Mouse (Mus musculus): ENCODE results near the gene Ubtd2.

Ubtd2 gene

DNA sequence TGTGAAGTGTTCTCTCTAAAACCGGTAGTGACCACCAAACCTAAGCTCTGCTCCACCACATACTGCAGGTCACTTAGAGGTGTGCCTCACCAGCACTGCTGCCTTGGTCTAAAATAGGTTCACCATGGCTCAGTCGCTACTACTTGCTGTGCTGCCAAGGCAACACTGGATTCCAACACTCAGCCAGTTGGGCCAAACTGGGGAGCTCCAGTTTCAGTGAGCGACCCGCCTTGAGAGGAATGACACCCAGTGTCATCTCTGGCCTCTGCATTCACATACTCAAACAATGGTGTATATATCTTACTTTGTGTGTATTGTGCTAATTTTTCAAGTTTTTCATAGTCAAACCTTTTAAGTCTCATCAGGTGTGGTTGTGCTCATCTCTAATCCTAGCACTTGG lies 63.6 kb downstream of the Ubtd2 start:
- DNase-seq (ENCODE audit: low read depth, low spot score) = no peak

DNA sequence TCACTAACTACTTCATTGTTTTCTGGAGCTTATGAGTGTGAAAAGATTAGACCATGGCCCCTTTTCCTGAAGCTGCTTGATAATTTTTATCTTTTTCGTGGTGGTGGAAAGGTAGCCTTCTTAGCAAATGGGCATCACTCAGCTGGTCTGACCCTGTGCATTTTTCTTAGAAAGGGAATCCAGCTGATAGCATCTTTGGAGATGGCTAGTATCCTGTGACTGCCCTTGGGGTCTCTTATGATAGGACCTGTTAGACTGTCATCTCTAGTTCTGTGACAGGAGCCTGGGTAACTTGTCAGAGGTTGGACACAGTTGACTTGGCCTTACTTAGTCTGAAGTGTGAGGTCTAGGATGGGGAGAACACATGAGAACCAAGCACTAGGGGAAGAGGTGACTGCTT lies 64.2 kb downstream of the Ubtd2 start:
- no peak for DNase-seq (ENCODE audit: low read depth, low spot score)

DNA sequence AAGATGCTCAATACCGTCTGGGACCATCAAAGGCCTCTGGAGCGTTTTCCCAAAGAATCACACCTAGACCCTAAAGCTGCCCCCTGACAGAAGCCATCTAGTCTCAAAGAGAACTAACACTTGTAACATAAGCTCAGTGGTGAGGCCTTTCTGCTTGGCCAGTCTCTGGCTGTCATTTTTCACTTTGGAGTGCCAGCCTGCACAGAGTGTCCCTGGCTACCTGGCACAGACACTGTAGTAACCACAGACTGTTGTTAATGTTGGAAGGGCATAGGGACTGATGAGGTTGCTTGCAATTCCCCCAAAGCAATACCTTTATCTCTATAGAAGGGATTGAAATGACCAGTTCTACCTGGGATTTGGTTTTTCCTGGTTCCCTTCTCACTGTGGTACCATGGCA lies 66.1 kb downstream of the Ubtd2 start:
- no peak for DNase-seq (ENCODE audit: low read depth, low spot score)

DNA sequence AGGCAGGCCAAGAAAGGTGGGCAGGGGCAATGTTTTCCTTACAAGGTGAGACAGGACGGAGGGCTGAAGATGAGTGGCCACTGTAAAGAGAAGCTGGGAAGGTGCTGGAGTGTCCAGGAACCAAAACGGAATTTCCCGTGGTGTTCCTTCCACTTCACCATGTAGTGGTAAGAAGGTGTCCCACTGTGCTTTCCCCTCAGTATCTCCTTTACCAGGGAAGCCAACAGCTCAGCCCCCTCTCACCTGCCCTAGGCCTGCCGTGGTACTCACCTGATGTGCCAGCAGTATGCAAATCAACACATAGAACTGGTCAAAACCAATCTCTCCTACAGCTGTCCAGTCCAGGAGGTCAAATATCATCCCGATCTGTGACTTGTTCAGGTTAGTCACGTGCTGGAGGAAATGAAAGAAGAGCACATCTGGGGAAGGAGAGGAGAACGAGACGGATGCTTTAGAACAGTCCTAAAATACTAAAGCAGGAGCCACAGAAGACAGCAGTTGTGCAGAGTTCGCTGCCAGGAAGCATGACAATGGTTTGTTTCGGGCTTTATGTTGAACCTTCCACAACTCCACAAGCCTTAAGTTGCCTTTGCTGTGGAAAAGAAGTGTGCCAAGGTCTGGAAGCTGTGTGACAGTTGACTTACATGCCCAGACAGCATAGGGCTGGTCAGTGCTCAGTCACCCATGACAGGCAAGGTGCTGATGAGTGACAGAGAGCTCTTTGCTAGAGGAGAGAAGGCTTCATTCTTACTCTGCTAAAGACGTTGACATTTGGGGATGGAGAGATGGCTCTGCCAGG lies 69.2 kb downstream of the Ubtd2 start:
- DNase-seq (ENCODE audit: low read depth, low spot score) = no peak

DNA sequence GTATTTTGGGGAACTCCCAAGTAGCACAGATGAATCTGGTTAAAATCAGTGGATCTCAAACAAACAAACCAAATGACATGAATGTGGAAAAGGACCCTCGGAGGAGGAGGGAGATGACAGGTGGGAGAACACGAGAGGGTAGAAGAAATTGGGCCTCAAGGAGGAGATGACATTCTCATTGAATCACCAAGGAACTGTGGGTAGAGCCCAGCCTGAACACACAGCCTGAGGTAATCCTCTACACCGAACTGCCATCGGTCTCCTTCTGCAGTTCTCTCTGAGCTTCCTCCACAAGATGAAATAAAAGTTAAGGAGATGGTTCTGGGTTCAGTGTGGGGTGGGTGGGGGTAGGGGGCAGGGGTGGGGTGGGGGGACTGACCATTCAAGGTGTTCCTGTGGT lies 71.8 kb downstream of the Ubtd2 start:
- DNase-seq (ENCODE audit: low read depth, low spot score) = no peak

DNA sequence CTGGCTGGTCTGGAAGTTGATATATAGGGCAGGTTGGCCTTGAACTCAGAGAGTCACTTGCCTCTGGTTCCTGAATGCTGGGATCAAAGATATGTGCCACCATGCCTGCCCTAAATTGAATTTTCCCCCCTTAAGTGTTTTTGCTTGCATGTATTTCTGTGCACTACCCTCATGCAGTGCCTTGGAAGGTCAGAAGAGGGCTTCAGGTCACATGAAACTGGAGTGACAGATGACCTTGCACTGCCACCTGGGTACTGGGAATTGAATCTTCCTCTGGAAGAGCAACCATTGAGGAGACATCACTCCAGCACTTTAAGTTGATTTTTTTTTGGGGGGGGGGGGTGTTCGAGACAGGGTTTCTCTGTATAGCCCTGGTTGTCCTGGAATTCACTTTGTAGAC lies 75.0 kb downstream of the Ubtd2 start:
- no peak for DNase-seq (ENCODE audit: low read depth, low spot score)

DNA sequence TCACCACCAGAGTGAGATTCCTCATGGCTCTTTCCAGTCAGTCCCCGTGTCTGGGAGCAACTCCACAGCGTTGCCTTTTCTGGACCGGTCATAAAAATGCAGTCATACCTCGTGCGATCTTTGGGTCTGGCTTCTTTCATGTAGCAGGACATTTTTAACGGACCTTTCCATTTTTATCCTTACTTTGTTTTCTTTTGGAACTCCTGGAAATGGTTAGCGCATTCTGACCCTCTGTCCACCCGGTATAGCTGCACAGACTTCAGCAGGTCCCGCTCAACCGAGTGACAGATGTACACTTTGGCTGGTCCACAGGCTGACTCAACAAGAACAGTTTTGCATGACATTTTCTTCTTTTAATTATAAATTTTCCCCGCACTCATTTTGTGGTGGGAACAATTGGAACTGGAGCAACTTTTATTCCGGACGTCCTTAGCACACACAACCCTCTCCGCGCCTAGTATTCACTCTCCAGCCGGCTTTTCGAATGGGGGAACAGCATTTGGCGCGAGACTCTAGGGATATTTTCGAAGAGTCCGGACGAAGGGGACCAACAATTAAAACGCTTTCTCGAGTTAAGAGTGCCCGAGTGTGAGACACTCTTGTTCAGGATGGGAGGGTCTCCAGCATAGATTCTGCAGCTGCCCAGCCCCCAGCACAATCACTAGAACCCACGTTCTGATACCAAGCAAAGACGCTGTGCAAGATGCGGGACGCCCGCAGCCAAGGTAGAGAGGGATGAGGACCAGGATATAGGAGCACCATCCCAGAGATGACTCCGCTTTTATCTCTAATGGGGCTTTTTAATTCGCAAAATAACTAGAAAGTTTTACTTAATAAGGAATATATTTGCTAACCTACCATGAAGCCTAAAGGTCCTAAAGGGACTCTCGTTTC lies 76.9 kb downstream of the Ubtd2 start, which contains the start of gene Efcab9:
Gene Efcab9, minus strand, starts transcription at position 211 of the 894 bp plus-strand sequence.
- no peak for DNase-seq (ENCODE audit: low read depth, low spot score)

DNA sequence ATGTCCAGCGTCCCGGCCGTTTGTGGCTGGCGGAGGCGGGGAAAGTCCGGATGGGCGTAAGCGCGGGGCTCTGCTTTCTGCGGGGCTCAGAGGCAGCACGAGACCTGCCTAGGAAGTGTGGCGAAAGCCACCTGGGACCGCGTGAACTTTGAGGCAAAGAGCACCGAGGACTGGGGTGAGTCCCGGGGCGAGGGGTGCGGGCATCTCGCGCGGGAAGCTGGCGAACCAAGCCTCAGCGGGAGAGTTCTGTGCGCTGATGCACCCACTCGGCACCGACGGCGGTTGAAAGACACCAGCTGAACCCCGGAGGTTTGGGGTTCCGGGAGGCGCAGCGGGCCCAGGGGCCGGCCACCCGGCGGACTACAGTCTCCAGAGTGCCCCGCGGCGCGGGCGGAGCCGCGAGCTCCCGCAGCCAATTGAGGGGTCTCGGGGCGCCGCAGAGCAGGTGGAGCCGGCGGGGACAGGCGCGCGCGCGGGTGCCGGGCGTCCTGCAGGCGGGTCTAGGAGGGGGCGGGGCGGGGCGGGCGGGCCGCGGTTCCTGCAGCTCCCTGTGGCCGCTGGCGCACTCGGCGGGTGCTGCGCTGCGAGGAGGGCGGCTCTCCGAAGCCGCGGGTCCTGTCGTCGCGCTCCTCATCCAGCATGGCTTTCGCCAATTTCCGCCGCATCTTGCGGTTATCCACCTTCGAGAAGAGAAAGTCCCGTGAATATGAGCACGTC lies 77.8 kb downstream of the Ubtd2 start, which contains the start of gene Stk10:
Gene Stk10, plus strand, starts transcription at position 541 of the 717 bp plus-strand sequence.
- peak; percentile 69 for DNase-seq (ENCODE audit: low read depth, low spot score)

DNA sequence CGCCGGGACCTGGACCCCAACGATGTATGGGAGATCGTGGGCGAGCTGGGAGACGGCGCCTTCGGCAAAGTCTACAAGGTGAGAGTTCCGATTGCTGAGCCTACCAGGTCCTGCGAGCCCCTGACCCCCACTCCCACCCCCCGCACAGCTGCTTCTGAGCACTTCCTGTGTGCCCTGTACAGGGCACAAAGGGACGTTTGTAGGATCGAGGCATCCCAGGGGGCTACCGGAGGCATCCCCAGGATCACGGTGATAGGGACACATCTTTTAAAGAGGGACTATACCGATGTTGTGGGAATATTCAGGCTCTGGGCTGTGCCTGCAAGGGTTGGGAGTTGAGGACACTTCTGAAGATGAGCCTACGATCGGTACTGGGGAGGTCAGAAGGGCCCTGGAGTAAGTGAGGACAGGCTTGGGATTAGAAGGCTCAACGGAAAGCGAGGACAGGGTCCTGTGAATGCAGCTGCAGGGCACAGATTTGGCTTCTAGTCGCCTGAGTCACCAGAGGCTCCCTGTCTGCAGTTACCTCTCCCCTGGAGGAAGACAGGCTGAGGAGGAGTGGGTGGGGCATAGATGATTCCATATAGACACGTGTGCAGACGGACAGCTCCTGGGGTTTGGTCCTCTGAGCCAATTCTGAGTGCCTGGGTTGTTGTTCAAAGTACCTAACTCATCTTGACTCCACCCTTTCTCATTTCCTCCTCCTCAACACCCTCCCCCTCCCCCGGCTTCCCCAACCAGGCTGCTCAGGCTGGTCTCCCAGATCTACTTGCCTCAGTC lies 78.5 kb downstream of the Ubtd2 start:
- DNase-seq (ENCODE audit: low read depth, low spot score) = no peak

DNA sequence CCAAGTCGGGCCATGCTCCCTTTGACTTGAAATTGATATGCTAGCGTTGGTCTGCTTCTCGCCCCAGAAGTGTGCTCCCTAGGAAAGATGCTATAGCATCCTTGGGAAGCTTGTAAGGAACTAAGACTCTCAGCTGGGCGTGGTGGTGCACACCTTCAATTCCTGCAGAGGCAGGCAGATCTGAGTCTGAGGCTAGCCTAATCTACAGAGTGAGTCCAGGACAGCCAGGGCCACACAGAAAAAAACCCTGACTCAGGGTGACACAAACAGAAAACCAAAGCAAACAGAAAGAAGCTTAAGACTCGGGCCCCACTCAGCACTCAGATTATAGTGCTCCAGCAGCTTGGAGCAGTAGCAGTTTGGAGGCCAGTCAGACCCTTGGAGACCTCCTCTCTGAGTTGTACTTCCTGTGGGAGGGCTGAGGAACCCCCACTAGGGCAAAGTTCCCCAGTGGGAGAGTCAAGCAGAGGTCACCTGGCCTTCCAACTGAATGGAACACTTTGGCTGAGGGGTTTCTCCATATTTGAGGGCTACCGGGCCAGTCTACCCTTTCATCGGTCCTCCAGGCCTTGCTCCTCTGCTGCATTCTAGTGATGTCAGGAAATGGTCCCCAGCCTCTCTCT lies 79.4 kb downstream of the Ubtd2 start:
- no peak for DNase-seq (ENCODE audit: low read depth, low spot score)

DNA sequence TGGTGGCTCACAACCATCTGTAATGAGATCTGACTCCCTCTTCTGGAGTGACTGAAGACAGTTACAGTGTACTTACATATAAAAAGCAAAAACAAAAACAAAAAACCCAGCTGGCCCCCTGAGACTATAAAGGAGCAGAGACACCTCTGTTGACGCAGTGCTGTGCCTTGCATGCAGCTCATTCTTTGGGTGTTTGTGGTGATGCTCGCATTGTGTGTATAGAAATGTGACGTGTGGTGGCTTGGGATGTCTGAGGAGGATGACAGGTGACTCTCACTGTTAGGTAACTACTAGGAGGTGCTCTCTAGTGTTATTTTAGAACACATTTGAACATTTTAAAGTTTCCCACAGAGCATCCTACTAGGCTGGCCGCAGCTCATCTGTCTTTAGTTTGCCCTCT lies 80.5 kb downstream of the Ubtd2 start:
- DNase-seq (ENCODE audit: low read depth, low spot score) = no peak

DNA sequence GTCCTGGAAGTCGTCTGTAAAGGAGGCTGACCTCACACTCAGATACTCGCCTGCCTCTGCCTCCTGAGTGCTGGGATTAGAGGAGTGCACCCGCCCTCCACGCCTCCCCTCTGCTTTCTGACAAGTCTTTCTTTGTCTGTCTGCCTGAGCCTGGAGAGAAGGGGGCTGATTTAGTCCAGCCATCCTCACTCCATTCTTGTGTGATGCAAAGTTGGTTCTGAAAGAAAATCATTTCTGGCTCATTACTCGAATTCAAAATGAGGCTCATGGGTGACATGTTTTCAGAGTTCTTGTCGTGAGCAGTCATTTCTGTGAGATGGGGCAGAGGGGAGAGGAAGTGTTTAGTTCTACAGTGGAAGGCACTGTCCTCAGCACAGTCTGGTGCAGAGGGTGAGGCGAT lies 81.8 kb downstream of the Ubtd2 start:
- DNase-seq (ENCODE audit: low read depth, low spot score) = no peak

DNA sequence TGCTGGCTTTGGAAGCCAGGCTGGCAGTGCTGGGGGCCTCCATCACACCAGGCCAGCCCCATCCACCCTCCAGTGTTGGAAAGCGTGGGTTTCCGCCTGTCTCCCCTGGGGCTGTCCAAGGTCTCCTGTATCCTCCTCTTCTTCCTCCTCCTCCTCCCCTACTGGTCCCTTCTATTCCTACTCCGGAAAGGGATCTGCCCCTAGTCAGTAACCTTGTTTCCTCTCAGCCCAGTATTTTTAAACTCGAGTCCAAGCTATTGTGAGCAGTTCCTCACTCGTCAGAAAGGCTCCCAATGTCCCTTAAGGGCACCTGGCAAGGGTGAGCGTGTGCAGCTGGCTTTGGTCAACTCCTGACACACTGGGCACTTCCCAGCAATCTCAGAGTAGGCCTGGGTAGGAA lies 83.3 kb downstream of the Ubtd2 start:
- no peak for DNase-seq (ENCODE audit: low read depth, low spot score)

DNA sequence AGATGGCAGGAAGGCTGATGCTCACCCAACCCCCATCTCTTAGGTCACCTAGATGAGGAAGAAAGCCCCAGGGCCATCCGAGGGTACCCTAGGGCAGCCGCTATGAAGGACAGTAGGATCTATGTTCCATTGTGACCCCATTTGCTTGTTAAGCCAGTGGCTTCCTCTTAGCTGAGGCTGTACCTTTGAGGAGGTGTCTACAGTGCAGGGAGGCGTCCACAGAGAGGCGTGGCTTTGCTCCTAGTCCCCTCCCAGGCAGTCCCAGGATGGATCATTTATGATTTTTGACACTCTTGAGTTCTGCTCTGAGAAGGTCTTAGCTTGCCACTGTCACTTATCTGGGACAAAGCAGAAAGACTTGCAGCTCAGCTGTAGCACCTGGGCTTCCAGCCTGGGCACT lies 83.7 kb downstream of the Ubtd2 start:
- DNase-seq (ENCODE audit: low read depth, low spot score) = no peak

DNA sequence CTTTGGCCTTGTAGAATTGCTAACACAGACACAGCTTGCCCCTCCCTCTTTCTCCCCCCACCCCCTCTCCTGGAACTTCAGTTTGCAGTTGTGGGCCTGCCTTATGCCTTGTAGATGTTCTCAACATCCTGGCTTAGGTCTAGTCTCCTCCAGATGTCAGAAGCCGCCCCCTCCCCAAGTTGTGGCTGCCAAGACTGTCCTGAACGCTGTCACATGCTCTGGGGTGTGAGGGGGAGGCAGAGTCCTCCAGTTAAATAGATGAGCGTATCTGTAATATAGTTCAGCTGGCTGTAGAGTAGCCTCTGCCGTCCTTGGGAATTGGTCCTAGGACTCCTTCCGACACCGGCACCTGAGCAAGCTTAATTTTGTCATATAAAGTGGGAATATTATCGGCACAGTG lies 84.5 kb downstream of the Ubtd2 start:
- DNase-seq (ENCODE audit: low read depth, low spot score) = no peak

DNA sequence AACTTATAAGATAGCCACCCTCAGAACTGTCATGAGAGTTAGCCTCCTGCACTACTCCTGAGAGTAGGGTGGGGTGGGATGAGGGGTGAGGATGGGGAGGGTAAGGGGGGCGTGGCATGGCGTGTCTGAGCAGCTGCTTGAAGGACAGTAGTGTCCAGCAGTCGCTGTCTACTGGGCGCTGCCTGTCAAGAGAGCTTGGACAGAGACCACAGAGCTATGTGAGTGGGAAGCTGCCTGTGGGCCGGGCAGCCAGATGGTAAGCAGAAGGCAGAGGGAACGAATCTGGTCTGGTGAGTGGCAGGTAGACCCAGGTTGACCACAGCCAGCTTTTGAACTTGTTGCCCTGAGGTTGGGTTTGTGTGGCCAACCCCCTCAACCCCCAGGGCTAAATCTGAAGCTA lies 85.3 kb downstream of the Ubtd2 start:
- no peak for DNase-seq (ENCODE audit: low read depth, low spot score)

DNA sequence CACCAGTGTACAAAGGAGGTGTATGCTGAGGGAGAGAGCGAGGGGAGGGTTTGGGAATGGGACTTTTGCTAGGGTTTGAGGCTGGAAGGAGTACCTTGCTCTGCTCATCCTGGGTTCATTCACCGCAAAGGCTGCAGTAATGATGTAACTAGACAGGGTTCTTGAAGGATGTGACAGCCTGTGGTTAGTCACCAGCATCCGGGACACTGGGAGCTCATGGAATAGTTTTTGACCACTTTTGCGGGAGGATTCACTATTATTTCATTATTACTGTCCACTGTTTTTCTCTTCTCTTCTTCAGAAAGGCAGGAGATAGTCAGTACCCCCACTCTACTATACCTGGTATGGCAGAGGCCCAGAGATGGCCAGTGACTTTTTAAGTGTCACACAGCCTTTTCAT lies 87.0 kb downstream of the Ubtd2 start:
- no peak for DNase-seq (ENCODE audit: low read depth, low spot score)

DNA sequence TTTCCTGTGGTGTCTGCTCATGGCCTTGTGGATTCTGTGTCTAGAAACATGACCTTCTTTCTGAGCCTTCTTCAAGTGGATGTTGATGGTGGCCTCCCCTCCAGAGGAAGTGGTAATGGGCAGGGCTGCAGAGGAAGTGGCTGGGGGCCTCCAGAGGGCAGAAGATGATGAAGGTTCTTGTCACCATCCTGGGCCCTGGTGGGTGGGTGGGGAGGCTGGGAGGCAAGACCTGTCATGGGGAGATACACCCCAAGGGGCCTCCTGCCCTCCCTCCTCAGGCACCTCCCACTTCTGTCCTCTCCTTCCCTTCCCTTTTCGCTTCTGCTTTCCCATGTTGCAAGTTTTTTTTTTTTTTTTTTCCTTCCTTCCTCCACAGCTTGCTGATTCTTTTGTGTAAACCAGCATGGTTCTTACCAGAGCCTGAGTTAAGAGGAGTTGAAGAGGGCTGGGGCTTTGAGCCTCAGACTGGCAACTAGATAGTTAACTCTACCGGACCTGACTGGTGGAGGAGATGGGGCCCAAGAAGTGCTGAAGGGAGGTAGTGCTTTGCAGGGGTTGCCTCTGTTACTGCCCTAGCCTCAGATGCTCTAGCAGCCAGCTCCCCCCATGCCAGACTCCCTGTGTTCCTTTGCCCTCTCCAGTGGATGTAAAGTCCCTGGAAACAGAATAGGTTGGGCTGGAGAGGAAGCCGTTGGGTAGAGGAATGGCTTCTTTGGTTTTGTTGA lies 87.7 kb downstream of the Ubtd2 start:
- DNase-seq (ENCODE audit: low read depth, low spot score) = no peak

DNA sequence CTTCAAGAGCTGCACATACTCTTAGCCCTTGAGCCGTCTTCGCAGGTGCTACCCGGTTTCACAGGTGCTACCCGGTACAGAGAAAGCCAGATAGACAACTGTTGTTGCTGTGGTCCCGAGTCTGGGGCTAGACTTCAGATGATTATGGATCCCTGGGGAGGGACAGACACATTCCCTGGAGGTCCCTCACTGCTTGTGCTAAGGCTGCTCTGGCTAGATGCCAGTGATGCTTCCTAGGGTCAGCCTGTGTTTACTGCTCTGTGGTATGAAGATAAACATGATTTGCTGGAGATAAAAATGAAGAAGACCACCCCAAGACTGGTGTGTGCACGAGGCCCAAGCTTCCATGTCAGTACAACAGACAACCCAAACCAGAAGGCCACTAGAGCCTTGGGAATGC lies 88.9 kb downstream of the Ubtd2 start:
- no peak for DNase-seq (ENCODE audit: low read depth, low spot score)

DNA sequence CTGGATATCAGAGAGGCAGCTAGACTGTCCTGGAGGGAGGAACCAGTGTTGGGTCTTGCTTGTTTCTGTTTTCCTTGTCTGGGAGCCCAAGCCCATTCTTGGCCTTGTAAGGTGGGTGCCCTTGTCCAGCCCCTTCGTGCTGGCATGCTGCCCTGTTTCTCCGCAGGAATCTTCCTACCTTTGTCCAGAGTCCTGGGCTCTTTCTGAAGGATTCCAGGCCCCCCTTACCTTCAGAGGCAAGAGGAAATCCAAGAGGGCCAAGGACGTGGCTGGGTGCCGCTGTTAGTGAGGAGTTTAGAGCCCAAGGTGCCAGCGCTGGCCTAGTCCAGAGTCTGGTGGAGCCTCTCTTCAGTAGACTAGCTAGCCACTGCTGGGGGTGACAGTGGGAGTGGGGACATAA lies 89.3 kb downstream of the Ubtd2 start:
- no peak for DNase-seq (ENCODE audit: low read depth, low spot score)
